Mouse (Mus musculus) forebrain, embryonic 15.5 days (tissue): ENCODE measurements around the gene Zfhx2. TPM values are rescaled to one million over a fixed set of nuclear protein-coding genes. Genes with fewer than 3 reads are reported as not detected.

Experiments used
- polyA plus RNA-seq: library from polyadenylated mRNA; unstranded; fragments of >200 nt; fragmentation: Nextera tagmentation; extraction: Ambion mirVana; gene quantifications from 2 replicates; pipeline ENCODE4 v1.2.1, GENCODE M21; 2015

Gene Zfhx2
- polyA plus RNA-seq, 1 experiment from 2014 or later, result 27.4 TPM

Other genes with a start within 250 kb of the Zfhx2 start
- gene Homez, start 221.4 kb downstream of the Zfhx2 start, polyA plus RNA-seq, result 11.1 and 13.5 TPM in 2 replicates
- 1.7 and 2.3 TPM in 2 replicates for gene Ppp1r3e, start 214.8 kb downstream of the Zfhx2 start, polyA plus RNA-seq
- 3.5 and 3.6 TPM in 2 replicates for gene Bcl2l2, start 208.9 kb downstream of the Zfhx2 start, polyA plus RNA-seq
- 0.14 and 0.15 TPM in 2 replicates for gene Gm20521, start 208.9 kb downstream of the Zfhx2 start, polyA plus RNA-seq
- gene Pabpn1, start 199.8 kb downstream of the Zfhx2 start, polyA plus RNA-seq, result 163 and 164 TPM in 2 replicates
- 154 and 167 TPM in 2 replicates for gene Slc22a17, start 179.2 kb downstream of the Zfhx2 start, polyA plus RNA-seq
- 27.6 and 30.4 TPM in 2 replicates for gene Efs, start 166.2 kb downstream of the Zfhx2 start, polyA plus RNA-seq
- gene Il25, start 159.6 kb downstream of the Zfhx2 start, polyA plus RNA-seq, result 0.27 and 0.29 TPM in 2 replicates
- gene Cmtm5, start 156.1 kb downstream of the Zfhx2 start, polyA plus RNA-seq, result 3.8 and 5.5 TPM in 2 replicates
- 1.0 and 1.3 TPM in 2 replicates for gene Myh6, start 125.4 kb downstream of the Zfhx2 start, polyA plus RNA-seq
- not detected in 2 replicates for gene Gm17428, start 115.4 kb downstream of the Zfhx2 start, polyA plus RNA-seq
- gene Myh7, start 97.7 kb downstream of the Zfhx2 start, polyA plus RNA-seq, result 6.5 and 6.7 TPM in 2 replicates
- gene Ngdn, start 76.9 kb downstream of the Zfhx2 start, polyA plus RNA-seq, result 67.1 and 70.8 TPM in 2 replicates
- 52.2 and 52.3 TPM in 2 replicates for gene Thtpa, start 2.5 kb upstream of the Zfhx2 start, polyA plus RNA-seq
- 11.4 and 13.0 TPM in 2 replicates for gene Ap1g2, start 14.3 kb upstream of the Zfhx2 start, polyA plus RNA-seq
- 37.4 and 38.3 TPM in 2 replicates for gene Jph4, start 24.6 kb upstream of the Zfhx2 start, polyA plus RNA-seq
- gene Dhrs2, start 129.7 kb upstream of the Zfhx2 start, polyA plus RNA-seq, result 0.53 TPM in 1 of 2 replicates, not detected in the other